Mouse (Mus musculus) forebrain, embryonic 16.5 days (tissue): Measurements from ENCODE around the gene Dpf3. TPM values are rescaled to one million over a fixed set of nuclear protein-coding genes. Genes with fewer than 3 reads are reported as not detected.

ENCODE experiments used
- ATAC-seq: fragments of 200-750 bp; cut with Nextera tagmentation; 2 replicates; pipeline ENCODE4 v1.8.0; 2017; ENCODE audit warnings: mild to moderate bottlenecking, moderate library complexity
- H3K27ac ChIP-seq: fragments of 300-500 bp; sonication (generic); 2 replicates; pipeline ENCODE4 v1.5.1; 2014; ENCODE audit warnings: low read length, control low read depth
- H3K27me3 ChIP-seq: fragments of 300-500 bp; sonication (generic); replicated peaks from 2 replicates; pipeline ENCODE4 v1.6.1; 2014; ENCODE audit warnings: low read length; ENCODE audit not compliant: control insufficient read depth, insufficient read depth
- H3K36me3 ChIP-seq: fragments of 300-500 bp; sonication (generic); 2 replicates; pipeline ENCODE4 v1.6.1; 2014; ENCODE audit not compliant: control insufficient read depth, insufficient read depth
- H3K4me1 ChIP-seq: fragments of 300-500 bp; sonication (generic); replicated peaks from 2 replicates; pipeline ENCODE4 v1.6.1; 2014; ENCODE audit warnings: low read length; ENCODE audit not compliant: control insufficient read depth, insufficient read depth
- H3K4me2 ChIP-seq: fragments of 300-500 bp; sonication (generic); 2 replicates; pipeline ENCODE4 v1.6.1; 2014; ENCODE audit warnings: mild to moderate bottlenecking, low read length, control low read depth
- H3K4me3 ChIP-seq: fragments of 300-500 bp; sonication (generic); replicated peaks from 2 replicates; pipeline ENCODE4 v1.5.1; 2014; ENCODE audit warnings: mild to moderate bottlenecking, low read length, control low read depth
- H3K9ac ChIP-seq: fragments of 300-500 bp; sonication (generic); replicated peaks from 2 replicates; pipeline ENCODE4 v1.6.1; 2014; ENCODE audit warnings: low read depth, low read length, control low read depth
- H3K9me3 ChIP-seq: fragments of 300-500 bp; sonication (generic); 2 replicates; pipeline ENCODE4 v1.6.1; 2016; ENCODE audit warnings: low read length; ENCODE audit not compliant: control insufficient read depth
- WGBS: fragments of 180-500 bp; shearing (Covaris S2); extraction: QIAGEN DNeasy Blood & Tissue Kit; methylation state at CpG from one replicate; pipeline ENCODE4 v1.1.7; 2014; 5-methylcytosine and 5-hydroxymethylcytosine counted together
- polyA plus RNA-seq: library from polyadenylated mRNA; unstranded; fragments of >200 nt; fragmentation: Nextera tagmentation; extraction: Ambion mirVana; gene quantifications from 2 replicates; pipeline ENCODE4 v1.2.1, GENCODE M21; 2015

Dpf3 gene
- polyA plus RNA-seq, 1 experiment from 2014 or later: 10.3 TPM

GRCm38 (mm10) chr12:83510586-83510985 lies 23.1 kb upstream of the Dpf3 start:
- Histone ChIP-seq H3K9me3 (no peaks in the 10 kb centered on the region), H3K4me1 (peaks cover 18% of the 10 kb centered on the region), H3K4me3 (no peak overlapping the region), H3K9ac (no peak overlapping the region), H3K27ac (no peak overlapping the region), H3K27me3 (no peaks in the 10 kb centered on the region), H3K36me3 (no peaks in the 10 kb centered on the region), H3K4me2 (no peak overlapping the region)
- 78% methylated on average over 5 of the region's 5 CpGs for WGBS
- no peak for ATAC-seq

GRCm38 (mm10) chr12:83506543-83506942 lies 19.0 kb upstream of the Dpf3 start:
- no peaks in the 10 kb centered on the region for H3K27me3 ChIP-seq
- 80% methylated on average over 10 of the region's 10 CpGs for WGBS
- no peak for ATAC-seq

GRCm38 (mm10) chr12:83502190-83502589 lies 14.7 kb upstream of the Dpf3 start:
- no peak overlapping the region for H3K27ac ChIP-seq
- H3K4me3 ChIP-seq: no peak overlapping the region
- no peak overlapping the region for H3K9ac ChIP-seq
- H3K36me3 ChIP-seq: no peaks in the 10 kb centered on the region
- H3K27me3 ChIP-seq: no peaks in the 10 kb centered on the region
- no peak overlapping the region for H3K4me2 ChIP-seq
- no peaks in the 10 kb centered on the region for H3K9me3 ChIP-seq
- H3K4me1 ChIP-seq: no peaks in the 10 kb centered on the region
- ATAC-seq: peak; percentile 61; the same call in 1 of the 2 replicates
- WGBS: 4% methylated on average over 9 of the region's 9 CpGs

More at GRCm38 (mm10) chr12:83506543-83506942, 19.0 kb upstream of the Dpf3 start:
- H3K9ac ChIP-seq: no peak overlapping the region
- H3K4me3 ChIP-seq: no peak overlapping the region
- H3K36me3 ChIP-seq: no peaks in the 10 kb centered on the region
- no peak overlapping the region for H3K4me2 ChIP-seq
- no peaks in the 10 kb centered on the region for H3K9me3 ChIP-seq
- no peaks in the 10 kb centered on the region for H3K4me1 ChIP-seq
- H3K27ac ChIP-seq: no peak overlapping the region

- Histone ChIP-seq H3K27ac (no peak overlapping the region), H3K9ac (no peak overlapping the region), H3K27me3 (no peaks in the 10 kb centered on the region), H3K9me3 (no peaks in the 10 kb centered on the region), H3K4me2 (no peak overlapping the region), H3K36me3 (no peaks in the 10 kb centered on the region), H3K4me1 (no peaks in the 10 kb centered on the region), H3K4me3 (no peak overlapping the region)
- ATAC-seq: no peak
- WGBS: 71% methylated on average over 5 of the region's 5 CpGs
Measured at GRCm38 (mm10) chr12:83499256-83499655, 11.7 kb upstream of the Dpf3 start.

GRCm38 (mm10) chr12:83497959-83498358 lies 10.4 kb upstream of the Dpf3 start:
- 83% methylated on average over 3 of the region's 3 CpGs for WGBS
- Histone ChIP-seq H3K27ac (no peak overlapping the region), H3K4me1 (no peaks in the 10 kb centered on the region), H3K36me3 (no peaks in the 10 kb centered on the region), H3K9me3 (no peaks in the 10 kb centered on the region), H3K4me2 (no peak overlapping the region), H3K9ac (no peak overlapping the region), H3K4me3 (no peak overlapping the region), H3K27me3 (no peaks in the 10 kb centered on the region)
- ATAC-seq: no peak

- ATAC-seq: no peak
- Histone ChIP-seq H3K9ac (no peak overlapping the region), H3K27me3 (no peaks in the 10 kb centered on the region), H3K4me1 (no peaks in the 10 kb centered on the region), H3K27ac (no peak overlapping the region), H3K9me3 (no peaks in the 10 kb centered on the region), H3K36me3 (no peaks in the 10 kb centered on the region), H3K4me2 (no peak overlapping the region), H3K4me3 (no peak overlapping the region)
- WGBS: 73% methylated on average over 6 of the region's 6 CpGs
Measured at GRCm38 (mm10) chr12:83496736-83497135, 9.2 kb upstream of the Dpf3 start.

GRCm38 (mm10) chr12:83496336-83496735 lies 8.8 kb upstream of the Dpf3 start:
- 70% methylated on average over 4 of the region's 4 CpGs for WGBS
- Histone ChIP-seq H3K4me3 (no peak overlapping the region), H3K9me3 (peaks cover 3% of the 10 kb centered on the region; the same call in 1 of the 2 replicates), H3K27me3 (no peaks in the 10 kb centered on the region), H3K9ac (no peak overlapping the region), H3K4me1 (no peaks in the 10 kb centered on the region), H3K4me2 (no peak overlapping the region), H3K27ac (no peak overlapping the region), H3K36me3 (no peaks in the 10 kb centered on the region)
- no peak for ATAC-seq

GRCm38 (mm10) chr12:83495961-83496282 lies 8.4 kb upstream of the Dpf3 start:
- no peak overlapping the region for H3K9ac ChIP-seq
- H3K4me1 ChIP-seq: no peaks in the 10 kb centered on the region
- no peaks in the 10 kb centered on the region for H3K27me3 ChIP-seq
- no peak overlapping the region for H3K27ac ChIP-seq
- 87% methylated on average over 9 of the region's 9 CpGs for WGBS
- H3K9me3 ChIP-seq: peaks cover 3% of the 10 kb centered on the region; the same call in 1 of the 2 replicates
- H3K4me3 ChIP-seq: no peak overlapping the region
- no peak overlapping the region for H3K4me2 ChIP-seq
- H3K36me3 ChIP-seq: no peaks in the 10 kb centered on the region
- no peak for ATAC-seq

- Histone ChIP-seq H3K9me3 (peaks cover 3% of the 10 kb centered on the region; the same call in 1 of the 2 replicates), H3K27ac (no peak overlapping the region), H3K4me3 (no peak overlapping the region), H3K27me3 (no peaks in the 10 kb centered on the region), H3K9ac (no peak overlapping the region), H3K36me3 (no peaks in the 10 kb centered on the region), H3K4me1 (no peaks in the 10 kb centered on the region), H3K4me2 (no peak overlapping the region)
- 82% methylated on average over 4 of the region's 4 CpGs for WGBS
- no peak for ATAC-seq
Measured at GRCm38 (mm10) chr12:83495248-83495960, 7.9 kb upstream of the Dpf3 start.

- 90% methylated on average over 9 of the region's 9 CpGs for WGBS
- ATAC-seq: no peak
- no peaks in the 10 kb centered on the region for H3K27me3 ChIP-seq
- no peak overlapping the region for H3K4me2 ChIP-seq
- H3K9me3 ChIP-seq: peaks cover 3% of the 10 kb centered on the region; the same call in 1 of the 2 replicates
- no peaks in the 10 kb centered on the region for H3K36me3 ChIP-seq
- H3K27ac ChIP-seq: no peak overlapping the region
- H3K4me3 ChIP-seq: no peak overlapping the region
- no peaks in the 10 kb centered on the region for H3K4me1 ChIP-seq
- no peak overlapping the region for H3K9ac ChIP-seq
Measured at GRCm38 (mm10) chr12:83494196-83494595, 6.7 kb upstream of the Dpf3 start.
